Mouse (Mus musculus): Measurements from ENCODE around the gene Zc3h18. TPM values are rescaled to one million over a fixed set of nuclear protein-coding genes. Genes with fewer than 3 reads are reported as not detected.

The Zc3h18 gene
- polyA plus RNA-seq, 1 experiment from 2014 or later = 59.2 TPM

DNA sequence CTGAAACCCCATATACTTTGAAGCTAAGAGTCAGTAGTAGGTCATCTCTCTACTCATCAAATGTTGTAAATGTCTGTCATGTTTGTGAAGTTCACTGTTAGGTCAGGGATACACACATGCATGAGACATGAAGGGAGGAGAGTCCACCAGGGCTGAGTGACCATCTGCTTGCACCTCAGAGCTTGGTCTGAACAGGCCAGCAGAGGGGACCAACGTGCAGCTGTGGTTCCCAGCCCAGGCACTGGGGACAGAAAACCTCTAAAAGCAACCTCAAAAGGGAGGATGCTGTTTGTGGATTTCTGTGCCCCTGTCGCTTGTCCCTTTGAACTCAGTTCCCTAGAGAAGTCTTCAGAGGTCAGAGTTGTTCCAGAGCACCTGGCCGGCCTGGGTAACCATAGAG is 68.8 kb downstream of the Zc3h18 start:
- no peak overlapping the region for H3K27ac ChIP-seq
- H3K4me2 ChIP-seq (replicated peaks) = peak overlapping the region; percentile 96
- no peaks in the 10 kb centered on the region for H3K9me3 ChIP-seq
- H3K9ac ChIP-seq = no peak overlapping the region
- WGBS = 53% methylated on average over 3 of the region's 3 CpGs
- peaks cover 28% of the 10 kb centered on the region for H3K4me1 ChIP-seq
- no peaks in the 10 kb centered on the region for H3K27me3 ChIP-seq
- H3K4me3 ChIP-seq = no peak overlapping the region
- no peak for ATAC-seq (ENCODE audit: low FRiP score, low read depth)
- no peaks in the 10 kb centered on the region for H3K36me3 ChIP-seq

DNA sequence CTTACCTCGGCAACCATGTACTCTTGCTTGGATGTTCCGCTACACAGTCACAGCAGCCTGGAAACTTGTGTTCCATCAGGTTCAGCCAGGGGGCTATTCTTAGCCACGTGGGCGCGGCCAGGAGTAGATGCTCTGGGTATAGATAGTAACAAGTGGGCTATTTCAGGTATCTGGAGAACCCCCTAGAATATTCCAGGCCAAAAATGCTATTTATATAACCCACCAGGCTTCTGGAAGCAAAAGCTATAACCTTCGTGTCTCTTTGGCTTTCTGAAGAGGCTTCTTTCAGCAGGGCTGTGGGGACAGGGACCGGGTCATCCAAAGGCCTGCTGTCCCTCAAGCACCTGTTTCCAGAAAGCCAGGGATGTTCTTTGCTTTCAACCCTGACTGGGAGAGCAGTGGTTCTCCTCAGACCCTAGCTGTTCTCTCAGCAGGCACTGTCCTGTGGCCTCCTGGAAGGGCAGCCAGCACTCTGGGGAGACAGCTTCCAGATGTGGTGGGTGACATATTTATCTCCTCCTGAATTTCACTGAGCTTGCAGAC is 74.8 kb downstream of the Zc3h18 start:
- Histone ChIP-seq H3K4me2 (replicated peaks) (no peak overlapping the region), H3K4me3 (no peak overlapping the region), H3K9ac (no peak overlapping the region), H3K4me1 (no peaks in the 10 kb centered on the region), H3K27ac (no peak overlapping the region), H3K27me3 (peaks cover 4% of the 10 kb centered on the region), H3K36me3 (no peaks in the 10 kb centered on the region), H3K9me3 (no peaks in the 10 kb centered on the region)
- WGBS = 65% methylated on average over 7 of the region's 7 CpGs
- ATAC-seq (ENCODE audit: low FRiP score, low read depth) = peak; percentile 34; the same call in 1 of the 2 replicates

DNA sequence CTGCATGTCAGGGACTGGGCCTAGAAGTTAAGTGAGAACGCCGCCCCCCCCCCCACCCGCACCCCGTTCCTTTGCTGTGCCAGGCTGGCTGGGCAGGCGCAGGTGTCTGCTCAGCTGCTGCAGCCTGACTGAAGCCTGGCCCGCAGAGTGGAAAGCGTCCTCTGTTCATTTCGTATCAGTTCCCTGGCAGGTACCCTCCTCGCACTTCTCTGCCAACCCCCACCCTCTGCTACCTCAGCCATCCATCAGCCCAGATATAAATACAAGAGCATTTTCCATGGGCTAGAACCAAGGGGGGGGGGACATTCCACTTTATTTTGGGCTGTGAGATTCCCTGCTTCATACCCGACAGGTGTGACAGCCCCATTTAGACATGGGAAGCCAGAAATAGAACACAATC is 75.7 kb downstream of the Zc3h18 start:
- no peak for ATAC-seq (ENCODE audit: low FRiP score, low read depth)
- H3K4me1 ChIP-seq = no peaks in the 10 kb centered on the region
- no peaks in the 10 kb centered on the region for H3K36me3 ChIP-seq
- 81% methylated on average over 10 of the region's 10 CpGs for WGBS
- no peak overlapping the region for H3K9ac ChIP-seq
- no peak overlapping the region for H3K27ac ChIP-seq
- peaks cover 11% of the 10 kb centered on the region for H3K27me3 ChIP-seq
- no peak overlapping the region for H3K4me2 ChIP-seq (replicated peaks)
- H3K9me3 ChIP-seq = no peaks in the 10 kb centered on the region
- no peak overlapping the region for H3K4me3 ChIP-seq

DNA sequence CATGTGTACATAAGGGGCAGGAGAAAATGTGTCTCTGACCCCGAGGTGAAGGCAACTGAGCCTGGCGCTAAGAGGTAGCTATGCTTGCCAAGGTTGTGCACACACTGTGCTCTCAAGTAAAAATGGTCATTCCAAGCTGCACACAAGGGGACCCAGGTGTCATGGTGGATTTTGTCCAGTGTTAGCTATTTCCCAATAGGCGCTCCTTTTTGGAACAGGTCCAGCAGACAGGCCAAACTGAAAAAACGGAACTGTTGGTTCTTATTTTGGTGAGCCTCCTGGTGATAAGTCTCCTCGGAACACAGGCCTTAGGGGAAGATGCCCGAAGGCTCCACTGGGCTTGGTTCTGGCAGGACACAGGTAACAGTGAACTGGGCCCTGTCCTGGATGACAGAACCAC is 78.0 kb downstream of the Zc3h18 start:
- Histone ChIP-seq H3K27ac (no peak overlapping the region), H3K27me3 (peaks cover 33% of the 10 kb centered on the region), H3K4me3 (no peak overlapping the region), H3K9ac (no peak overlapping the region), H3K36me3 (no peaks in the 10 kb centered on the region), H3K4me2 (replicated peaks) (no peak overlapping the region), H3K9me3 (no peaks in the 10 kb centered on the region), H3K4me1 (no peaks in the 10 kb centered on the region)
- WGBS = 92% methylated on average over 6 of the region's 6 CpGs
- ATAC-seq (ENCODE audit: low FRiP score, low read depth) = no peak

DNA sequence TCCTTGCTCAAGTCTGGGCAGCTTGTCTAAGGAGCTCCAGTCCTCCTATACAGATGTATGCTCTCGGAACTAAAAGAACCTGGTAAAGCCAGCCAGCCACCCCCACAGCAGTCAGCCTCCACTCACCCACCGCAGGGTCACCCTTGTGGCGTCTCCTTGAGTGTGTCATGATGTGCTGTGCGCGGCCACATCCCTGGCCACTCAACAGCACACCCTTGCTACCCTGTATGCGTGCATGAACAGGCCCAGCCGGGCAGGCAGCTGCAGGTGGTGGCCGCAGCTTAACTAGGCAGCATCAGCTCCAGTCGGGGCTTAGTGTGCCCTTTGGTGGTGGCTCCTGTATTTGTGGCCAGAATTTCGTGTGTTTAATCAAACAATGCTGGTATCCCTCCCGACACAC is 80.8 kb downstream of the Zc3h18 start:
- Histone ChIP-seq H3K36me3 (no peaks in the 10 kb centered on the region), H3K27me3 (peaks cover 61% of the 10 kb centered on the region), H3K4me2 (replicated peaks) (no peak overlapping the region), H3K4me3 (no peak overlapping the region), H3K9me3 (no peaks in the 10 kb centered on the region), H3K9ac (no peak overlapping the region), H3K27ac (no peak overlapping the region), H3K4me1 (peaks cover 24% of the 10 kb centered on the region)
- WGBS = 74% methylated on average over 11 of the region's 11 CpGs
- ATAC-seq (ENCODE audit: low FRiP score, low read depth) = no peak

DNA sequence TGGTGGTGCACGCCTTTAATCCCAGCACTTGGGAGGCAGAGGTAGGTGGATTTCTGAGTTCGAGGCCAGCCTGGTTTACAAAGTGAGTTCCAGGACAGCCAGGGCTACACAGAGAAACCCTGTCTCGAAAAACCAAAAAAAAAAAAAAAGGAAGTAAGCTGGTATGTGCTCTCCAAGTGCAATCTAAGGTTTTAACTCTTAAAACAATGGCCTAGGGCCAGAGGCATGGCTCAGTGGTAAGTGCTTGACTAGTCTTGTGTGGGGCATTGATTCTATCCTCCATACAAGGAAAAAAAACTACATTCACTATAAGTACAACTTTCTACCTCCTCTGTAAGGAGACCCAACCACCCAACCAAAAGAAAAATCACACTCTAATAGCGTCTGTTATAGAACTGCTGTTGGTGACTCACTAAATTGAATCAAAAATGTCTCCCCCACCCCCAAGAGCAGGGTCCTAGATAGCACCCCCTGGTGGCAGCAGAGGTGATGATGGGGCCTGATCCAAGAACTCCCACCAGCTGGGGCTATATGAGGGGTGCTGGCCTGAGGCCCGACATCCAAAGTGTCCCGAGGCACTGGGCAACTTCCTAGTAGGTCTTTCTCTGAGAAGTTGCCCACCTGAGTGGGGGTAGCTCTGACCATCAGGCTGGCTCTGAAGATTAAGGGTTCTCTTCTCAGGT is 83.0 kb downstream of the Zc3h18 start:
- H3K4me3 ChIP-seq = no peak overlapping the region
- ATAC-seq (ENCODE audit: low FRiP score, low read depth) = no peak
- H3K27ac ChIP-seq = no peak overlapping the region
- no peak overlapping the region for H3K9ac ChIP-seq
- peaks cover 78% of the 10 kb centered on the region for H3K27me3 ChIP-seq
- peaks cover 34% of the 10 kb centered on the region for H3K4me1 ChIP-seq
- H3K9me3 ChIP-seq = no peaks in the 10 kb centered on the region
- WGBS = 51% methylated on average over 6 of the region's 6 CpGs
- H3K36me3 ChIP-seq = no peaks in the 10 kb centered on the region
- H3K4me2 ChIP-seq (replicated peaks) = no peak overlapping the region; the same call in 1 of the 2 replicates

DNA sequence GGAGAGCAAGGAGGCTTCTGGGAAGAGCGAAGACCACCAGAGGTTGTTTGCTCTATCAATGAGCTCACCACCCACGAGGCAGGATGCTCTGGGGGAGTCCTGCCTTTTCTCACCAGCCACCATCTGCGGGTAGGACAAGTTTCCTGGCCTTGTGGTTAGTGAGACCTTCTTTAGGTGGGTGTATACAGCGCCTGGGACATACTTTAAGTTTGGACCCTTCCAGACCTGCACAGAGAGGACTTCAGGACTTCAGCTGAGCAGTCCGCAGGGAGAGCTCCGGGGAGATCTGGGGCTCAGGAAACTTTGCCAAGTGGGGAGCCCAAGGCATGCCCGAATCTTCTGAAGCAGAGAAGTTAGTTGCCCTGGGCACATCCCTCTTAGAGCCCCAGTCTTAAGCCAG is 83.6 kb downstream of the Zc3h18 start:
- Histone ChIP-seq H3K36me3 (peaks cover 2% of the 10 kb centered on the region), H3K9me3 (no peaks in the 10 kb centered on the region), H3K27me3 (peaks cover 78% of the 10 kb centered on the region), H3K4me2 (replicated peaks) (peak overlapping the region; percentile 64), H3K4me3 (peak overlapping the region; percentile 36), H3K4me1 (peaks cover 35% of the 10 kb centered on the region), H3K27ac (no peak overlapping the region), H3K9ac (0 out of 2 replicates have a peak overlapping the region, but pooled peaks have one; percentile 10)
- no peak for ATAC-seq (ENCODE audit: low FRiP score, low read depth)
- 23% methylated on average over 7 of the region's 7 CpGs for WGBS

DNA sequence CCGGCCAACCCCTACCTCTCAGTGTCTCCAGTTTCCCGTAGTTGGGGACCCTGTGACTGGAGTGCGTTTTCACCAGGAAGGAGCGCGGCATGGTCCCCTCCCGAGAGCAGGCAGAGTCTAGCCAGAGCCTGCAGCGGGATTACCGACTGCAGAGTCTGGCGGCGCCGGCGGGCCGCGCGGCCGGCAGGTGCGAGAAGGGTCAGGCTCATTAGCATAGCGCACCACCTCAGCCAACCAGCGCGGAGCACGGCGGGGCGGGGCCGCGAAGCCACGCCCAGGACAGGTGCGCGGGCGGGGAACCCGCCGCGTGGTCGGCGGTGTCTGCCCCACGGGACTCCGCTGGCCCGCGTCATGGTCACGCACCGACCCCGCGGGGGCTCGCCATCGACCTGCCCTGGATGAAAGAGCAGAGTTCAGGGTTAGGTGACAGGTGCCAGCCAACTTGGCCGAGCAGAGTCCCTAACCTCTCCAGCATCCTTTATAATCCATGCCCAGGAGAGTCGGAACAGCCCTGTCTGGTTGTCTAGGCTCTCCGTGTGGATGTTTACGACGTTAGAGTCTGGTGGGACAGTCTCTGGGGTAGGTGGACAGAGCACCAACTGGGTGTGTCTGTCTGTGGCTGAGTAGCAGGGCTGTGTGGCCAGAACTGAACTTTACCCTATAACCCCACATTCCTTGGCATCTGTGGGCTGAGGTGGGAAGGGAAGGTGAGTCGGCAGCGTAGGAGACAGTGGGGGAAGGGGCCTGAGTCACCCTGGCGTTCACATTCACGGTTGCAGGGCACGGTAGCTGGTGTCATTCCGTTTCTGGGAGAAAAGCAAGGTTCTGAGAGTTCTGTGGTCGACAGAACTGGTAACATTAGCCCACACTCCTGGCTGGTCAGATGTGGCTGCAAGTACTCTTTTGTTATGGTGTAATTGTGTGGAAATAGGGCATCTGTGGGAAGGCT is 84.4 kb downstream of the Zc3h18 start, which contains the start of gene Snai3:
Gene Snai3, minus strand, starts transcription at position 210 of the 949 bp plus-strand sequence.
- Histone ChIP-seq H3K9me3 (no peaks in the 10 kb centered on the region), H3K4me1 (peaks cover 35% of the 10 kb centered on the region), H3K4me2 (replicated peaks) (peak within 1 kb of the TSS; percentile 64), H3K27me3 (peaks cover 78% of the 10 kb centered on the region), H3K9ac (peak within 1 kb of the TSS; percentile 10; the same call in 1 of the 2 replicates), H3K4me3 (peak within 1 kb of the TSS; percentile 36), H3K36me3 (peaks cover 11% of the 10 kb centered on the region), H3K27ac (no peak within 1 kb of the TSS)
- 2% methylated on average over 56 of the region's 56 CpGs for WGBS
- ATAC-seq (ENCODE audit: low FRiP score, low read depth) = peak; percentile 65

DNA sequence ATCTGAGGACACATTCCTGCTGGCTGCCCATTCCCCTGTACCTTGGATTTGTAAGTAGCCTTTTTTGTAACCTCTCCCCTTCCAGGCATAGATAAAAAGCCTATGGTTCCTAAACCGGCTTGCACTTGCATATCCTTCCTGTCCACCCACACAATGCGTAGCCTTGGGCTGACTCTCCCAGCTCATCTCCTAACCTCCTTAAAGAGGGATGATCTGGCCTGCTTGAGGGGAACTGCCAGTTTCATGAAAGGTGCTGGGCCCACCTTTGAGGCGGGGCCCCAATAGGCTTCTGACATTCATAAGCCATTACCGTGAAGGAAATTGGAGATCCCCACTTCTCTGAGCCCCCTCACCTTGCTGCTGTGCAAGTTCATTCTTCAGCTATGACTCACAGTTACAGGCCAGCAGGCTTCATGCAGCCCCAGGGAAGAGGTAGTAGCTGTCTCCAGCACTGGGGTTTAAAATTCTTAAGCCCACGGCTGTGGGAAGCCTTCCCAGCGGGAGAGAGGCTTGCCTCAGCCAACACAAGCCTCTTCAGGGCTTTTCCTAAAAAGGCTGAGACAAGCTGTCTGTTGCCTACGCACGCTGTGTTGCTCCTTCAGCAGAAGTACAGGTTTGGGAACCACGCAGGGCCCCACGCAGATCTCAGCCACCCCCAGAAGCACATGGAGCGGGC is 85.2 kb downstream of the Zc3h18 start:
- Histone ChIP-seq H3K27ac (no peak overlapping the region), H3K36me3 (peaks cover 19% of the 10 kb centered on the region), H3K9ac (no peak overlapping the region), H3K27me3 (peaks cover 70% of the 10 kb centered on the region), H3K4me3 (no peak overlapping the region), H3K4me2 (replicated peaks) (no peak overlapping the region), H3K9me3 (no peaks in the 10 kb centered on the region), H3K4me1 (peaks cover 35% of the 10 kb centered on the region)
- 55% methylated on average over 11 of the region's 11 CpGs for WGBS
- ATAC-seq (ENCODE audit: low FRiP score, low read depth) = no peak

DNA sequence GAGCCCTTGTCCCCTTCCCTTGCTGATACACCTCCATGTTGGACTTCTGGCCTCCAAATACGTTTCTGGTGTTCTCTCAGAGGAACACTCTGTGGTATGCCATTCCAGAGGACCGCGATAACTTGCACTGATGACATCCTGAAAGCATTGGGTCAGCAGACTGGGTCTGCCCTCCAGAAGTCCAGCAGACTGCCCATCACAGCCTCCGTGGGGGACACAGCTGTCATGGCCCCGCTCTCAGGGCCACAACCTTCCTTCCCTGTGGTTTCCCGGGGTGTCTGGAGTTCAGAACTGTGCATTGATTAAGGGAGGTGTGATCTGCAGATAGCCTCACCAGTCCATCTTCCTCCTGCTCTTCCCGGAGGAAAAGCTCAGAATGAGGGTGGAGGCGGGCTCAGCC is 86.1 kb downstream of the Zc3h18 start:
- peaks cover 35% of the 10 kb centered on the region for H3K4me1 ChIP-seq
- no peak overlapping the region for H3K27ac ChIP-seq
- H3K27me3 ChIP-seq = peaks cover 63% of the 10 kb centered on the region
- no peak for ATAC-seq (ENCODE audit: low FRiP score, low read depth)
- H3K9ac ChIP-seq = no peak overlapping the region
- no peak overlapping the region for H3K4me2 ChIP-seq (replicated peaks)
- H3K4me3 ChIP-seq = no peak overlapping the region
- WGBS = 61% methylated on average over 8 of the region's 8 CpGs
- H3K9me3 ChIP-seq = no peaks in the 10 kb centered on the region
- H3K36me3 ChIP-seq = peaks cover 28% of the 10 kb centered on the region

DNA sequence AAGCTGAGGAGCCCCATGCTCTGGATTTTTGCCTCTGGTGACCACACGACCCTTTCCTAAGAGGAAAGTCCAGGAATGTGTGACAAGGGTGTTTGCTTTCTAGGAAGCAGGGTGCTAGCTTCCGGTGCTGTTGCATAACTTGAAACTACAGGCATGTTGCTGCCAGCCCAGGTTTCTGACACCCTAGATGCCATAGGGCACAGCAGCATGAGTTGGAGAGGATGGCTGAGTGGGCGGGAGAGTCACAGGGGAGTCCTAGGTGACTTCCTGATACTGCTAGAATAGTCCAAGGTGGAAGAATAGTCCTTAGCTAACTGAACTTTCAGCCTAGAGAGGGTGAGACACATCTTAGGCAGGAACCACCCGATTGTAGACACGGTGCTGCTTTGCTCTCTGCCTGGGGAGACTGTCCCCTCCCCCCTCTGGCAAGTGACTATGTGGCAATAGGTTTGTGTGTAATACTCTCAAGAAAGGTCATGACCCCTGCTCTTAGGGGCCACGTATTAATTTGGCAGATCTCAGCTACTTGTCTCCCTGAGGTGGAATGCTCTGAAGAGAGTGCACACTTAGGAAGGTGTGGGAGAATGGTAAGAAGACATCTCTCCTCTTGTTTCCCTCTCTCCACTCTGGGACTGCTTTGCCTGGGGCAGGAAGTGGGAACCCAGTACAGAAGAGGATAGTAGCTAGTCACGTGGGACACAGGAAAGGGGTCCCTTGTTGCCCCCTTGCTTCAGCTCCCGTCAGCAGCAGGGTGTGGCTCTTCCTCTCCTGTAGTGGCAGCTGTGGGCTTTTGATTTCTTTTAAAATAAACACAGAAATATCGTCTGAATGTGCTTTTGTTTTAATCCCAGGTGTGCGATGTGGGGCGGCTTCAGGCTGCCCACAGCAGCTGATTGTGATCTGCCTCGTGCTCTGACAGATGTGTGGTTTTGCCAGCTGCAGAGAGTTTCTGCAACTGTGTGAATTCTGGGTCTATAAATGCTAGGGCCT is 87.5 kb downstream of the Zc3h18 start:
- H3K9ac ChIP-seq = no peak overlapping the region
- no peak overlapping the region for H3K27ac ChIP-seq
- H3K27me3 ChIP-seq = peaks cover 49% of the 10 kb centered on the region
- 48% methylated on average over 12 of the region's 12 CpGs for WGBS
- no peaks in the 10 kb centered on the region for H3K9me3 ChIP-seq
- peaks cover 35% of the 10 kb centered on the region for H3K4me1 ChIP-seq
- no peak overlapping the region for H3K4me3 ChIP-seq
- H3K36me3 ChIP-seq = peaks cover 42% of the 10 kb centered on the region
- ATAC-seq (ENCODE audit: low FRiP score, low read depth) = no peak
- H3K4me2 ChIP-seq (replicated peaks) = no peak overlapping the region
